Mouse (Mus musculus): ENCODE measurements around the gene Vdr. TPM values are rescaled to one million over a fixed set of nuclear protein-coding genes. Genes with fewer than 3 reads are reported as not detected.

The Vdr gene
- polyA plus RNA-seq (2014; fragmentation: Nextera tagmentation; extraction: Ambion mirVana), result 0.96 and 1.2 TPM in 2 replicates

DNA sequence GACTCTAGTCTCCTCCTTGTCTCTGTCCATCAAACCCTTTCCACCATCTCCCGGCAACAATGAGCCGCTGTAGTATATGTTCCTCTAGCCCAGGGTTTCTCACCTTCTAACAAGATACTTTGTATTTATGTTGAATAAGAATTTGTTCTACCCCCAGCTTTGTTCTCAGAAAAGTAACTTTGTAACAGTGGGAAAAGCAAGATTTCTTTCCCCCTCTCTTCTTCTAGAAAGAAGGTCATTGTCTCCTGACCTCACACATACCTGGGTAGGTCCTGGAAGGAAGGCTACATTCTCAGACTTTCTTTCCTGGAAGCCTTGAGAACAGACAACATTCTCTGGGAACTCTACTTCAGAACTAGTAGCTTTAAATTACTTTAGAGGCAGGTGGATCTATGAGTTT lies at the start of gene Vdr:
TSS of gene Vdr (minus strand) at position 101 of the 400 bp plus-strand sequence.
- Histone ChIP-seq H3K4me1 (replicated peaks; ENCODE audit: control insufficient read depth, insufficient read depth, low read length) (peaks cover 17% of the 10 kb centered on the region), H3K9me3 (ENCODE audit: control insufficient read depth, low read length) (no peaks in the 10 kb centered on the region), H3K4me2 (no peak within 1 kb of the TSS), H3K27ac (ENCODE audit: low read depth, low read length) (no peak within 1 kb of the TSS), H3K9ac (ENCODE audit: low read depth, low read length) (no peak within 1 kb of the TSS), H3K4me3 (ENCODE audit: low read depth, low read length) (no peak within 1 kb of the TSS), H3K36me3 (ENCODE audit: control insufficient read depth, insufficient read depth, low read length) (no peaks in the 10 kb centered on the region), H3K27me3 (replicated peaks; ENCODE audit: control insufficient read depth, insufficient read depth, low read length) (peaks cover 30% of the 10 kb centered on the region)
- no peak for DNase-seq (ENCODE audit: low spot score)
- WGBS, result 86% methylated on average over 2 of the region's 2 CpGs
- ATAC-seq (replicated peaks; ENCODE audit: low FRiP score), result no peak

DNA sequence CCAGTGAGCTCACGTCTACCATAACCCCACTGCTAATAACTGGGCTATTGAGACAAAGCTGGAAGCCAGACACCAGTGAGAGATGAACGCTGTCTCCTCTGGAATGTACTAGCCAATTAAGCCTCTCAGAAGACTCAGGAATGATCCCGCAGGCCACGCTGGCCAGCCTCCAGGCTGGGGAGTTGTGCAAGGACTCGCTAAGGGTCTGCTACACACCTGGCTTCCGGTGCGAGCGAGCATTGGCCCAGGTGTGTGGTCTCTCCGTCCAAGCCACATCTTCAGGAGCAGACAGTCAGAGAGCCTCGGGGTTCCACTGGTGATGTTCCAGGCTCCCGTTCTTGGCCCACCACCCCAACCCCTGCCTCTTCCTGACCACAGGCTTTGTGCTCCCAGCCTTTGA lies 46.0 kb upstream of the Vdr start:
- no peak overlapping the region for H3K27ac ChIP-seq (ENCODE audit: low read depth, low read length)
- no peaks in the 10 kb centered on the region for H3K4me1 ChIP-seq (replicated peaks; ENCODE audit: control insufficient read depth, insufficient read depth, low read length)
- H3K9ac ChIP-seq (ENCODE audit: low read depth, low read length), result no peak overlapping the region
- DNase-seq (ENCODE audit: low spot score), result no peak
- no peaks in the 10 kb centered on the region for H3K36me3 ChIP-seq (ENCODE audit: control insufficient read depth, insufficient read depth, low read length)
- no peaks in the 10 kb centered on the region for H3K27me3 ChIP-seq (replicated peaks; ENCODE audit: control insufficient read depth, insufficient read depth, low read length)
- no peak for ATAC-seq (replicated peaks; ENCODE audit: low FRiP score)
- H3K9me3 ChIP-seq (ENCODE audit: control insufficient read depth, low read length), result no peaks in the 10 kb centered on the region
- WGBS, result 75% methylated on average over 11 of the region's 11 CpGs
- H3K4me3 ChIP-seq (ENCODE audit: low read depth, low read length), result no peak overlapping the region
- no peak overlapping the region for H3K4me2 ChIP-seq

DNA sequence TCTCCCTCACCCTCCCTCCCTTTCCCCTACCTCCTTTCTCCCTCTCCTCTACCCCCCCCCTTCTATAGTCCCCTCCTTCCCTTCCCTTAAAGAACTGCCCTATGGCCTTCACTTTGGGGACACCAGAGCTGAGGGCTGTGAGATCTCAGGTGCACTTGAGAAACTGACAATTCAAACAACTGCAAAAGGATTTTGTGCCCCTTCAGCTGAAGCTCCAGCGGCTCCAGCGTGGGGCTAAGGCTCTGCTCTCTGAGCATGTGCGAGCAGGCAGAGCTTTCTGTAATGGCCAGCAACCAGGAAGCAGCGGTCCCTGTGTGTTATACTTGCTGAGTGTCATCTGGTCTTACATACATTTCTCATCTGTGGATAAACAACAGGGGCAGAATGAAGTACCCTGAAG lies 45.3 kb upstream of the Vdr start:
- no peaks in the 10 kb centered on the region for H3K27me3 ChIP-seq (replicated peaks; ENCODE audit: control insufficient read depth, insufficient read depth, low read length)
- ATAC-seq (replicated peaks; ENCODE audit: low FRiP score) (no peak), DNase-seq (ENCODE audit: low spot score) (no peak)
- H3K36me3 ChIP-seq (ENCODE audit: control insufficient read depth, insufficient read depth, low read length), result no peaks in the 10 kb centered on the region
- H3K4me2 ChIP-seq, result no peak overlapping the region
- no peaks in the 10 kb centered on the region for H3K9me3 ChIP-seq (ENCODE audit: control insufficient read depth, low read length)
- no peaks in the 10 kb centered on the region for H3K4me1 ChIP-seq (replicated peaks; ENCODE audit: control insufficient read depth, insufficient read depth, low read length)
- no peak overlapping the region for H3K27ac ChIP-seq (ENCODE audit: low read depth, low read length)
- H3K4me3 ChIP-seq (ENCODE audit: low read depth, low read length), result no peak overlapping the region
- H3K9ac ChIP-seq (ENCODE audit: low read depth, low read length), result no peak overlapping the region
- WGBS, result 26% methylated on average over 4 of the region's 4 CpGs

DNA sequence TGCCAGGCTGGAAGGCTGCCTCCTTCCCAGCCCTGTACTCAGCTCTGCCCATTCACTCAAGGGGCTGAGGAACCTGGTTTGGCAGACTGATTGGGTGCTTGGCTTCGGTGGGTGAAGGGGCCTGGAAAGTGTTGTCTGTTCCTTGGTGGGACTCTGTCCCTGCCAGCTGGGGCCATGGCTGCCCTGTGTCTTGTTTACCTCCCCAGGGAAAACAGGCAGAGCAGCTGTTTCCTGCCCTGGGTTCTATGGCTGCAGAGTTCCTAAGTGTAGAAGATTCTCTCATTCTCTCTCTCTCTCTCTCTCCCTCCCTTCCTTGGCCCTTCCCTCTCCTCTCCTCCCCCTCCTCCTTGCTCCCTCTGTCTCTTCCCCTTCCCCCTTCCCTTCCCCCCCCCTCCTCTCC lies 44.9 kb upstream of the Vdr start:
- Histone ChIP-seq H3K36me3 (ENCODE audit: control insufficient read depth, insufficient read depth, low read length) (no peaks in the 10 kb centered on the region), H3K9ac (ENCODE audit: low read depth, low read length) (no peak overlapping the region), H3K27me3 (replicated peaks; ENCODE audit: control insufficient read depth, insufficient read depth, low read length) (no peaks in the 10 kb centered on the region), H3K4me3 (ENCODE audit: low read depth, low read length) (no peak overlapping the region), H3K4me1 (replicated peaks; ENCODE audit: control insufficient read depth, insufficient read depth, low read length) (no peaks in the 10 kb centered on the region), H3K9me3 (ENCODE audit: control insufficient read depth, low read length) (no peaks in the 10 kb centered on the region), H3K4me2 (no peak overlapping the region), H3K27ac (ENCODE audit: low read depth, low read length) (no peak overlapping the region)
- WGBS, result 33% methylated on average over 1 of the region's 1 CpGs
- no peak for DNase-seq (ENCODE audit: low spot score)
- ATAC-seq (replicated peaks; ENCODE audit: low FRiP score), result no peak

DNA sequence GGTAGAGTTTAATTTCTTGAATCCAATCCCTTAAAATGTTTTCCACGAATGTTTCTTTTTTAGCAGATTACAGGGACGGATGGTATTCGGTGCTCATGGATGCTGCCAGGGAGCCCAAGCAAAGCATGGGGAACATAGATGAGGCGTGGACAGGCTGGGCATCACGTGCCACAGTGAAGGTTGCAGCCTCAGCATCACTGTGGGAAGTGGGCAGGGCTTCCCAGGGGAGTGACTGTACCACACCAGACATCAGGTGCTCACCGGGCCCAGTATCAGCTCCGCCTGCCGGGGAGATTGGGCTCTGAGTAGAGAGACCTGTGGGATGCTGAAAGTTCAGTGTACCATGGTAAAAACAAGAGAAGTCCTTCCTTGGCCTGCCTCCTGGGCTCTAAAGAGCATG lies 44.2 kb upstream of the Vdr start:
- DNase-seq (ENCODE audit: low spot score) (no peak), ATAC-seq (replicated peaks; ENCODE audit: low FRiP score) (no peak)
- no peaks in the 10 kb centered on the region for H3K27me3 ChIP-seq (replicated peaks; ENCODE audit: control insufficient read depth, insufficient read depth, low read length)
- H3K4me3 ChIP-seq (ENCODE audit: low read depth, low read length), result no peak overlapping the region
- no peak overlapping the region for H3K27ac ChIP-seq (ENCODE audit: low read depth, low read length)
- no peaks in the 10 kb centered on the region for H3K36me3 ChIP-seq (ENCODE audit: control insufficient read depth, insufficient read depth, low read length)
- H3K9ac ChIP-seq (ENCODE audit: low read depth, low read length), result no peak overlapping the region
- 70% methylated on average over 8 of the region's 8 CpGs for WGBS
- H3K4me1 ChIP-seq (replicated peaks; ENCODE audit: control insufficient read depth, insufficient read depth, low read length), result no peaks in the 10 kb centered on the region
- H3K4me2 ChIP-seq, result no peak overlapping the region
- no peaks in the 10 kb centered on the region for H3K9me3 ChIP-seq (ENCODE audit: control insufficient read depth, low read length)

- no peak for DNase-seq (ENCODE audit: low spot score)
- 69% methylated on average over 4 of the region's 4 CpGs for WGBS
- no peaks in the 10 kb centered on the region for H3K27me3 ChIP-seq (replicated peaks; ENCODE audit: control insufficient read depth, insufficient read depth, low read length)
These were observed 42.4 kb upstream of the Vdr start for GRCm38 (mm10) chr15:97952889-97953189.

DNA sequence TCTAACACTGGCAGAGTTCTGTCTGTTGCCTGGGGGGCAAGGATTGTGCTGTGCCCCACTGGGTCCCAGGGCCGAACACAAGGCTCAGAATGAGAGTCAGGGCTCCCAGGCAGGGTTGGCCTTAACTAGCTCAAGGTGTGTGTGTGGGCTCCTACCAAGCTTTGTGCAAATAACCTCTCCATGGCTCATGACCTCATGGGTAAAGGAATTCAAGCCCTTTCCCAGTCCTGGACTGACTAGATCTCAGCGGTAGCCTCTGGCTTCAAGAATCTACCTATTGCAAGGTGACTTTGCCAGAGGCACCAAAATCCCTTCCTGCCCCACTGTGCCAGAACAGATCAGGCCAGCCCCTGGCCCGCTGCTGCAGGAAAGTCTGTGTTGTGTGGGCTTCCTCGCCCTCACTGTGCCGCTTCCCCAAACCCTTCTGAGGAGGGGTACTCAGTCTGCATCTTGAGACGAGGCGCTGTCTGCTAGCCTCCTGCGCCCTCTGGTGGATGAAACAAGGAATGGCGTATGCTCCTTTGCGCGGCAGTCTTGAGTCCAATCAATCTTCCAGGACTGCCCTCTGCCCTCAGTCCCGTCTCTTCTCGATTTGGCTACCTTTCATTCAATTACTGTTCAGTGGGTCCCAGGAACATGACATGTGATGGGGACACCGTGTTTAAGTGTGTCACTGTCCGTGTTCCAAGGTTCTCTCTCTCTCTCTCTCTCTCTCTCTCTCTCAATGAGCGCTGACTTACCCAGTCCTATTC lies 41.9 kb upstream of the Vdr start:
- 17% methylated on average over 16 of the region's 16 CpGs for WGBS
- Histone ChIP-seq H3K4me3 (ENCODE audit: low read depth, low read length) (no peak overlapping the region), H3K9ac (ENCODE audit: low read depth, low read length) (no peak overlapping the region), H3K9me3 (ENCODE audit: control insufficient read depth, low read length) (no peaks in the 10 kb centered on the region), H3K4me1 (replicated peaks; ENCODE audit: control insufficient read depth, insufficient read depth, low read length) (no peaks in the 10 kb centered on the region), H3K27me3 (replicated peaks; ENCODE audit: control insufficient read depth, insufficient read depth, low read length) (no peaks in the 10 kb centered on the region), H3K36me3 (ENCODE audit: control insufficient read depth, insufficient read depth, low read length) (no peaks in the 10 kb centered on the region), H3K4me2 (no peak overlapping the region), H3K27ac (ENCODE audit: low read depth, low read length) (no peak overlapping the region)
- DNase-seq (ENCODE audit: low spot score), result peak; percentile 64
- no peak; the same call in 1 of the 2 replicates for ATAC-seq (replicated peaks; ENCODE audit: low FRiP score)

More at GRCm38 (mm10) chr15:97952889-97953189, 42.4 kb upstream of the Vdr start:
- ATAC-seq (replicated peaks; ENCODE audit: low FRiP score), result no peak; the same call in 1 of the 2 replicates
- Histone ChIP-seq H3K4me1 (replicated peaks; ENCODE audit: control insufficient read depth, insufficient read depth, low read length) (no peaks in the 10 kb centered on the region), H3K4me2 (no peak overlapping the region), H3K9me3 (ENCODE audit: control insufficient read depth, low read length) (no peaks in the 10 kb centered on the region), H3K36me3 (ENCODE audit: control insufficient read depth, insufficient read depth, low read length) (no peaks in the 10 kb centered on the region), H3K27ac (ENCODE audit: low read depth, low read length) (no peak overlapping the region), H3K9ac (ENCODE audit: low read depth, low read length) (no peak overlapping the region), H3K4me3 (ENCODE audit: low read depth, low read length) (no peak overlapping the region)

- DNase-seq (ENCODE audit: low spot score) (no peak), ATAC-seq (replicated peaks; ENCODE audit: low FRiP score) (no peak)
- no peak overlapping the region for H3K4me3 ChIP-seq (ENCODE audit: low read depth, low read length)
- no peaks in the 10 kb centered on the region for H3K9me3 ChIP-seq (ENCODE audit: control insufficient read depth, low read length)
- H3K27ac ChIP-seq (ENCODE audit: low read depth, low read length), result no peak overlapping the region
- H3K36me3 ChIP-seq (ENCODE audit: control insufficient read depth, insufficient read depth, low read length), result no peaks in the 10 kb centered on the region
- no peaks in the 10 kb centered on the region for H3K27me3 ChIP-seq (replicated peaks; ENCODE audit: control insufficient read depth, insufficient read depth, low read length)
- H3K4me2 ChIP-seq, result no peak overlapping the region
- H3K4me1 ChIP-seq (replicated peaks; ENCODE audit: control insufficient read depth, insufficient read depth, low read length), result no peaks in the 10 kb centered on the region
- H3K9ac ChIP-seq (ENCODE audit: low read depth, low read length), result no peak overlapping the region
- WGBS, result 69% methylated on average over 7 of the region's 7 CpGs
These were observed 39.8 kb upstream of the Vdr start for GRCm38 (mm10) chr15:97950240-97950639.

- Histone ChIP-seq H3K9ac (ENCODE audit: low read depth, low read length) (no peak overlapping the region), H3K36me3 (ENCODE audit: control insufficient read depth, insufficient read depth, low read length) (no peaks in the 10 kb centered on the region), H3K4me3 (ENCODE audit: low read depth, low read length) (no peak overlapping the region), H3K9me3 (ENCODE audit: control insufficient read depth, low read length) (no peaks in the 10 kb centered on the region), H3K4me2 (no peak overlapping the region), H3K27ac (ENCODE audit: low read depth, low read length) (no peak overlapping the region), H3K27me3 (replicated peaks; ENCODE audit: control insufficient read depth, insufficient read depth, low read length) (no peaks in the 10 kb centered on the region), H3K4me1 (replicated peaks; ENCODE audit: control insufficient read depth, insufficient read depth, low read length) (no peaks in the 10 kb centered on the region)
- WGBS, result 37% methylated on average over 3 of the region's 3 CpGs
- ATAC-seq (replicated peaks; ENCODE audit: low FRiP score) (no peak), DNase-seq (ENCODE audit: low spot score) (no peak)
These were observed 39.3 kb upstream of the Vdr start for GRCm38 (mm10) chr15:97949706-97950105.

All from liver, embryonic 11.5 days (tissue).